Mouse (Mus musculus) cortical plate, adult 2 months (tissue): Measurements from ENCODE around the gene Ift46. TPM values are rescaled to one million over a fixed set of nuclear protein-coding genes. Genes with fewer than 3 reads are reported as not detected.

Source experiments
- H3K27ac ChIP-seq: fragments of 200-500 bp; 2 replicates; pipeline ENCODE4 v1.5.1; 2012; ENCODE audit warnings: low read length, control low read depth, inconsistent platforms; ENCODE audit not compliant: insufficient read depth
- H3K4me1 ChIP-seq: fragments of 200-500 bp; 2 replicates; pipeline ENCODE4 v1.6.1; 2011; ENCODE audit warnings: low read length; ENCODE audit not compliant: control insufficient read depth, insufficient read depth
- H3K4me3 ChIP-seq: fragments of 200-500 bp; 2 replicates; pipeline ENCODE4 v1.5.1; 2011; ENCODE audit warnings: mild to moderate bottlenecking, low read length, control low read depth; ENCODE audit not compliant: insufficient read depth
- CTCF ChIP-seq: fragments of 200-500 bp; IDR thresholded peaks from 2 replicates; pipeline ENCODE4 v1.5.1; 2011; ENCODE audit warnings: mild to moderate bottlenecking, control low read depth, low read length; ENCODE audit not compliant: insufficient read depth; ENCODE audit errors: extremely low read depth
- POLR2A ChIP-seq: fragments of 200-500 bp; IDR thresholded peaks from 2 replicates; pipeline ENCODE4 v1.6.1; 2011; ENCODE audit warnings: mild to moderate bottlenecking, low read length, control low read depth; ENCODE audit not compliant: insufficient read depth; ENCODE audit errors: extremely low read depth
- polyA plus RNA-seq: library from polyadenylated mRNA; depleted of rRNA; stranded (reverse); fragments of >200 nt; gene quantifications from 2 replicates; pipeline ENCODE4 v1.2.3, GENCODE M21; 2012

The Ift46 gene
- polyA plus RNA-seq, 1 experiment = 91.1 TPM

GRCm38 (mm10) chr9:44804678-44805077 lies 37.0 kb downstream of the Ift46 start:
- H3K4me3 ChIP-seq = no peak overlapping the region
- no peaks in the 10 kb centered on the region for H3K4me1 ChIP-seq
- no peak overlapping the region for H3K27ac ChIP-seq
- TF ChIP-seq CTCF (no peak), POLR2A (no peak)

- Histone ChIP-seq H3K27ac (no peak overlapping the region), H3K4me1 (no peaks in the 10 kb centered on the region), H3K4me3 (no peak overlapping the region)
- TF ChIP-seq CTCF (no peak), POLR2A (no peak)
Observed at GRCm38 (mm10) chr9:44805536-44805935, 37.8 kb downstream of the Ift46 start.

GRCm38 (mm10) chr9:44807141-44807540 lies 39.4 kb downstream of the Ift46 start:
- Histone ChIP-seq H3K4me1 (no peaks in the 10 kb centered on the region), H3K4me3 (no peak overlapping the region), H3K27ac (no peak overlapping the region)
- no peak for TF ChIP-seq CTCF
- TF ChIP-seq POLR2A = no peak

GRCm38 (mm10) chr9:44807778-44808177 lies 40.1 kb downstream of the Ift46 start:
- no peaks in the 10 kb centered on the region for H3K4me1 ChIP-seq

GRCm38 (mm10) chr9:44810316-44810715 lies 42.6 kb downstream of the Ift46 start:
- no peak overlapping the region for H3K4me3 ChIP-seq
- TF ChIP-seq POLR2A = no peak
- no peak overlapping the region for H3K27ac ChIP-seq
- H3K4me1 ChIP-seq = no peaks in the 10 kb centered on the region

More at GRCm38 (mm10) chr9:44807778-44808177, 40.1 kb downstream of the Ift46 start:
- TF ChIP-seq CTCF (no peak), POLR2A (no peak)
- Histone ChIP-seq H3K4me3 (no peak overlapping the region), H3K27ac (no peak overlapping the region)

- TF ChIP-seq CTCF (no peak), POLR2A (no peak)
- no peak overlapping the region for H3K4me3 ChIP-seq
- no peak overlapping the region for H3K27ac ChIP-seq
Observed at GRCm38 (mm10) chr9:44814179-44814578, 46.5 kb downstream of the Ift46 start.

GRCm38 (mm10) chr9:44817522-44817921 lies 49.8 kb downstream of the Ift46 start:
- H3K4me1 ChIP-seq = peaks cover 3% of the 10 kb centered on the region; the same call in 1 of the 2 replicates
- no peak overlapping the region for H3K27ac ChIP-seq
- no peak overlapping the region for H3K4me3 ChIP-seq
- TF ChIP-seq CTCF (no peak), POLR2A (no peak)

More at GRCm38 (mm10) chr9:44814179-44814578, 46.5 kb downstream of the Ift46 start:
- peaks cover 3% of the 10 kb centered on the region; the same call in 1 of the 2 replicates for H3K4me1 ChIP-seq

- Histone ChIP-seq H3K27ac (no peak overlapping the region), H3K4me1 (peaks cover 3% of the 10 kb centered on the region; the same call in 1 of the 2 replicates), H3K4me3 (no peak overlapping the region)
- TF ChIP-seq CTCF = no peak
- no peak for TF ChIP-seq POLR2A
Observed at GRCm38 (mm10) chr9:44819920-44820827, 52.5 kb downstream of the Ift46 start.

- TF ChIP-seq POLR2A (no peak), CTCF (no peak)
- Histone ChIP-seq H3K4me1 (peaks cover 6% of the 10 kb centered on the region), H3K4me3 (no peak overlapping the region), H3K27ac (no peak overlapping the region)
Observed at GRCm38 (mm10) chr9:44826660-44827059, 59.0 kb downstream of the Ift46 start.

- no peak for TF ChIP-seq CTCF
- peaks cover 6% of the 10 kb centered on the region for H3K4me1 ChIP-seq
- H3K4me3 ChIP-seq = no peak overlapping the region
- H3K27ac ChIP-seq = no peak overlapping the region
Observed at GRCm38 (mm10) chr9:44828944-44829343, 61.2 kb downstream of the Ift46 start.

- Histone ChIP-seq H3K4me3 (no peak overlapping the region), H3K4me1 (peaks cover 6% of the 10 kb centered on the region), H3K27ac (no peak overlapping the region)
- TF ChIP-seq CTCF (no peak), POLR2A (no peak)
Observed at GRCm38 (mm10) chr9:44830506-44830905, 62.8 kb downstream of the Ift46 start.
